Comparison of ENCODE assay signal across 8 mouse cellular contexts in the genomic region with DNA sequence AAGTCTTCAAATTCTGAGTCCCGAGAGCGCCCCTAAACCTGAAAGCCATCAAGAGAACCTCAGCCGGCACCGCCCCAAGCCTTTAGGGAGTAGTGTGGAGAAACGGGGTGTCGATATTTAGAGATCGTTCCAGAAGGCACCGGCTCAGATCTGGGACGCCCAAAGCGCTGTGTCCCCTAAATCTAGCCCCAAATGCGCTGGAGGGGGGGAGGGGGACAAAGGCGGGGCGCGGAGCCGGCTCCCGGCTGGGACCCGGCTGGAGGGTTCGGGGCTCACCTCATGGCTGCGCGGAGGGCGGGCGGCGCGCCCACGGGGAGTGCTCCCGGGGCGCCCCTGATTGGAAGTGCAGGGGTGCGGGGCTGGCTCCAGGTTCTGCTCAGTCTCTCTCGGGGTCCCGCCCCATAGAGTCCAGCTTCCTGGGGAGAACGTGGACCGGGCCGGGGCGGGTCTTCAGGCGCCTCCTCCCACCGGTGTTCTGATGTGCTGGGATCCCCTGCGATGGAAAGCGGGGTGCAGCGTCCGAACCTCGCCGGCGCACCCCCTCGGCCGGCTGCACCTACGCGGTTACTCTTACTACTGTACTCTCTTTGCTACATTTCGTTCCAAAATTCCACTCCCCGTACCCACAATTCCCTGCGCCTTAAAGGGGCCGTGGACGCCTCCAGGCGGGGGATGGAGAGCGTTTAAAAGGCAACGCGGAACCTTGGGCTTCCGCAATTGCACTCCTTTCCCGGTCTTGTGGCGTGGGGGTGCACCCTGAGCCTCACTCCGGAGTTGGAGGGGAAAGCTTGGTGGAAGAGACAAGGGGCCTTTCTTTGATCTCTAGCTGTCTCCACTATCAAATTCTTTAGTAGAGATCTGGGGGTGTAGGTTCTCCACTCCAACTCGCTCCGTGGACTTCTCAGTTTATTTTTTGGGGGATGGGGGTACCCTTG. TPM values are rescaled to one million over a fixed set of nuclear protein-coding genes. Genes with fewer than 3 reads are reported as not detected.
DNase-seq lines count a peak whose midpoint lies in the region; ATAC-seq and TF ChIP-seq lines count a peak whose summit lies in the region.

A gene (minus strand): TSS at position 580 of the 935 bp plus-strand sequence.

- POLR2A ChIA-PET in Patski (lab: Charles Lee) = interaction anchor here (0.9 to 2.9 kb wide), 3 partner anchors 14 to 93 kb away, joined by 3 to 9 read pairs (median 3); no protein-coding TSS in a partner anchor

- no peaks in the 10 kb centered on the region for H3K27me3 ChIP-seq in Patski
- H3K27me3 ChIP-seq in hindbrain, embryonic 11.5 days (ENCODE audit: control insufficient read depth, insufficient read depth, low read length) = no peaks in the 10 kb centered on the region

- peak within 1 kb of the TSS; percentile 99 for H3K4me3 ChIP-seq in hindbrain, embryonic 11.5 days (ENCODE audit: low read depth, low read length)

- H3K4me2 ChIP-seq in hindbrain, embryonic 11.5 days (replicated peaks; ENCODE audit: low read depth, low read length) = peak within 1 kb of the TSS; percentile 97

- no peak for DNase-seq in Patski (ENCODE audit: low read depth, low spot score)
- DNase-seq in cerebellum, postnatal 10 days = peak; percentile 86 to 91
- DNase-seq in frontal cortex, postnatal 10 days (ENCODE audit: low spot score in 2 of 2) = peak; percentile 60 to 80
- peak; percentile 93 for DNase-seq in hindbrain, embryonic 11.5 days (ENCODE audit: low spot score)
- DNase-seq in layer of hippocampus, postnatal 10 days (ENCODE audit: low spot score in 2 of 2) = peak; percentile 76 to 83
- DNase-seq in lung, postnatal 10 days = peak; percentile 93
- DNase-seq in ovary, postnatal 14 days (ENCODE audit: low spot score) = peak; percentile 78
- DNase-seq in thymus, postnatal 14 days = peak; percentile 87

- no peak for TF ChIP-seq CTCF in Patski (IDR thresholded peaks at IDR 0.05)

- WGBS in hindbrain, embryonic 11.5 days = under 1% methylated on average over 62 of the region's 62 CpGs

- peak; percentile 61 for ATAC-seq in Patski
- ATAC-seq in hindbrain, embryonic 11.5 days (ENCODE audit: low FRiP score) = peak; percentile 72

- no peaks in the 10 kb centered on the region for H3K36me3 ChIP-seq in hindbrain, embryonic 11.5 days (ENCODE audit: control insufficient read depth, insufficient read depth, low read length)

- H3K9ac ChIP-seq in hindbrain, embryonic 11.5 days (ENCODE audit: low read depth, low read length) = peak within 1 kb of the TSS; percentile 87

- H3K9me3 ChIP-seq in hindbrain, embryonic 11.5 days (ENCODE audit: control insufficient read depth, low read length) = no peaks in the 10 kb centered on the region

- H3K27ac ChIP-seq in hindbrain, embryonic 11.5 days (ENCODE audit: low read depth, low read length) = peak within 1 kb of the TSS; percentile 55

- in situ Hi-C loops in Patski (cut with MboI; ENCODE audit: low pct_unique_long_range_greater_than_20kb) = no loop called here

- peaks cover 11% of the 10 kb centered on the region for H3K4me1 ChIP-seq in hindbrain, embryonic 11.5 days (replicated peaks; ENCODE audit: control insufficient read depth, insufficient read depth, low read length)

- CTCF ChIA-PET in Patski (lab: Charles Lee) = interaction anchor here (1.2 to 1.7 kb wide), 2 partner anchors 32 to 42 kb away, joined by 3 to 7 read pairs; no protein-coding TSS in a partner anchor

RNA-seq across cellular contexts. Expression of the gene that starts here (rescaled TPM):
- 142 TPM for polyA plus RNA-seq in Patski (2021)
- polyA plus RNA-seq in hindbrain, embryonic 11.5 days (2014; fragmentation: Nextera tagmentation; extraction: Ambion mirVana) = 29.2 and 50.2 TPM in 2 replicates
- total RNA-seq in layer of hippocampus, postnatal 10 days (2021) = 10 to 100 TPM; 26.4 to 27.3 TPM
